Mouse (Mus musculus) heart, embryonic 16.5 days (tissue): ENCODE results near the gene Igfbp4. TPM values are rescaled to one million over a fixed set of nuclear protein-coding genes. Genes with fewer than 3 reads are reported as not detected.

ENCODE experiments used
- ATAC-seq: fragments of 200-750 bp; cut with Nextera tagmentation; replicated peaks from 2 replicates; pipeline ENCODE4 v1.8.0; 2017; ENCODE audit warnings: moderate number of reproducible peaks; ENCODE audit not compliant: insufficient read depth, low FRiP score; ENCODE audit errors: extremely low read depth
- H3K27ac ChIP-seq: fragments of 300-500 bp; sonication (generic); 2 replicates; pipeline ENCODE4 v1.5.1; 2014; ENCODE audit warnings: mild to moderate bottlenecking, low read length, control low read depth, moderate library complexity
- H3K27me3 ChIP-seq: fragments of 300-500 bp; sonication (generic); 2 replicates; pipeline ENCODE4 v1.6.1; 2014; ENCODE audit warnings: low read length, mixed read lengths; ENCODE audit not compliant: control insufficient read depth, insufficient read depth
- H3K36me3 ChIP-seq: fragments of 300-500 bp; sonication (generic); 2 replicates; pipeline ENCODE4 v1.6.1; 2014; ENCODE audit not compliant: control insufficient read depth, insufficient read depth
- H3K4me1 ChIP-seq: fragments of 300-500 bp; sonication (generic); 2 replicates; pipeline ENCODE4 v1.6.1; 2014; ENCODE audit warnings: low read length, mixed read lengths; ENCODE audit not compliant: control insufficient read depth, insufficient read depth
- H3K4me2 ChIP-seq: fragments of 300-500 bp; sonication (generic); 2 replicates; pipeline ENCODE4 v1.6.1; 2014; ENCODE audit warnings: low read depth, mild to moderate bottlenecking, control low read depth, low read length
- H3K4me3 ChIP-seq: fragments of 300-500 bp; sonication (generic); 2 replicates; pipeline ENCODE4 v1.5.1; 2014; ENCODE audit warnings: mild to moderate bottlenecking, control low read depth, low read length
- H3K9ac ChIP-seq: fragments of 300-500 bp; sonication (generic); 2 replicates; pipeline ENCODE4 v1.6.1; 2014; ENCODE audit warnings: low read length, control low read depth
- H3K9me3 ChIP-seq: fragments of 300-500 bp; sonication (generic); replicated peaks from 2 replicates; pipeline ENCODE4 v1.6.1; 2016; ENCODE audit warnings: low read length; ENCODE audit not compliant: control insufficient read depth
- WGBS: fragments of 180-500 bp; shearing (Covaris S2); extraction: QIAGEN DNeasy Blood & Tissue Kit; methylation state at CpG from one replicate; pipeline ENCODE4 v1.1.7; 2014; 5-methylcytosine and 5-hydroxymethylcytosine counted together
- polyA plus RNA-seq: library from polyadenylated mRNA; unstranded; fragments of >200 nt; fragmentation: Nextera tagmentation; extraction: Ambion mirVana; gene quantifications from 2 replicates; pipeline ENCODE4 v1.2.1, GENCODE M21; 2015

The Igfbp4 gene
- polyA plus RNA-seq, 1 experiment from 2014 or later = 377 TPM

DNA sequence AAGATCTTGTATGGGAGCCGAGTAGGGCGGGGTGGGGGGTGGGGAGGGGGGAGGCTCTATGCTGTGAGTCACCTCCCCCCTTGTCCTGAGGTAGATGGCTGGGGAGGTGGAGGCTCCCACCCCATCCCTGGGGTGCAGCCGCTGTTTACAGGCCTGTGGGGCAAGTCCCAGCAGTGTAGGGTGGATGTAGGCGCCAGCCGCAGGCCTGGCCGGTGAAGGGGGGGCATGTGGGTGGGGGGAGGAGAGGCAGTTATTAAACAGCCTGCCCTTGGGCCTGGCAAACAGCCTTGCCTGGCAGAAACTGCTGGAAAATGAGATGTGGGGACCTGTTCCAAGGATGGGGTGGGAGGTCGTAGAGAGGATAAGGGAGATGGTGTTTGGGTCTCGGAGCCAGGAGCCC, 41.1 kb downstream of the Igfbp4 start:
- Histone ChIP-seq H3K9ac (no peak overlapping the region), H3K36me3 (no peaks in the 10 kb centered on the region), H3K27ac (no peak overlapping the region), H3K4me1 (0 out of 2 replicates have a peak, but pooled peaks cover 2% of the 10 kb centered on the region), H3K4me3 (no peak overlapping the region), H3K9me3 (no peaks in the 10 kb centered on the region), H3K27me3 (no peaks in the 10 kb centered on the region), H3K4me2 (no peak overlapping the region)
- no peak for ATAC-seq
- WGBS = 49% methylated on average over 8 of the region's 8 CpGs

DNA sequence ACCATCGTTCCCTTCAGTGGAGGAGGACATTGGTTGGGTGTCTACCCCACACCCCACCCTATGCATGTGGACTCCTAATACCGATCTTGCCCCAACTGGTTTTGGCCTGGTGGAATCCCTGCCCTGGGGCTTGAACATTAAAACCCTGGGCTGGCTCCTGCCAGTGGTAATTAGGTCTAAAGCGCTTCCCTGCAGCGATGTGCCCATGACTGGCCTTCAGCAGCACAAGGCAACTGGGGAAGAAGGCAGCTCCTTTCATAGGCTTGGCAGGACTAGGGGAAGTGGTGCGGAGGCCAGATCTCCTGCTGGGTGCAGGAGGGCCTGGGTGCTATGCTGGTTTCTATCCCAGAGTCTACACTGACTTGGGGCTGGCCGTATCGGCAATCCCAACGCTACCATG, 42.5 kb downstream of the Igfbp4 start:
- no peaks in the 10 kb centered on the region for H3K27me3 ChIP-seq
- H3K9me3 ChIP-seq = no peaks in the 10 kb centered on the region
- no peak overlapping the region for H3K4me3 ChIP-seq
- H3K4me1 ChIP-seq = 0 out of 2 replicates have a peak, but pooled peaks cover 2% of the 10 kb centered on the region
- ATAC-seq = no peak
- WGBS = 87% methylated on average over 8 of the region's 8 CpGs
- H3K9ac ChIP-seq = no peak overlapping the region
- H3K27ac ChIP-seq = no peak overlapping the region
- H3K4me2 ChIP-seq = no peak overlapping the region
- H3K36me3 ChIP-seq = no peaks in the 10 kb centered on the region

DNA sequence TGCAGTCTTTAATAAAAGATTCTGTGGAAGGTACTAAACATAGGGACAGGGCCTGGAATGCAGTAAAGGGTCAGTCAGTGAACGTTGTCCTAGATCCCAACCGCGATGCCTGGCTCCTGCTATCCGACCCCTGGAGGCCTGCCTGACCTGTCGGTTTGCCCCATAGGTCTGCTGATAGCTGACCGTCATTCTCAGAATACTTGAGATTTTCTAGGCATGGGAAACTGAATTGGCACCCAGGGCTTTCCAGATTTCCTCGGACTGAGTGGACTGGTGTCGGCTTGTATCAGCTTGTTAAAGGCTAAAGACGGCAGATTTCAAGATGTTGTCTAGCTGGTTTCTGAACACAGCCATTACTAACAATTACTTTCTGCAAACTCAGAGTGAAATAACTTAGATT, 43.3 kb downstream of the Igfbp4 start:
- H3K9me3 ChIP-seq = no peaks in the 10 kb centered on the region
- no peaks in the 10 kb centered on the region for H3K27me3 ChIP-seq
- no peak overlapping the region for H3K9ac ChIP-seq
- H3K27ac ChIP-seq = no peak overlapping the region
- no peak overlapping the region for H3K4me3 ChIP-seq
- ATAC-seq = no peak
- H3K4me1 ChIP-seq = 0 out of 2 replicates have a peak, but pooled peaks cover 2% of the 10 kb centered on the region
- no peak overlapping the region for H3K4me2 ChIP-seq
- H3K36me3 ChIP-seq = no peaks in the 10 kb centered on the region
- WGBS = 37% methylated on average over 9 of the region's 9 CpGs

GRCm38 (mm10) chr11:99088486-99088885, 47.4 kb downstream of the Igfbp4 start:
- Histone ChIP-seq H3K4me1 (no peaks in the 10 kb centered on the region), H3K27ac (no peak overlapping the region), H3K9me3 (no peaks in the 10 kb centered on the region), H3K4me3 (no peak overlapping the region), H3K27me3 (no peaks in the 10 kb centered on the region), H3K9ac (no peak overlapping the region), H3K4me2 (no peak overlapping the region), H3K36me3 (no peaks in the 10 kb centered on the region)
- no peak for ATAC-seq
- WGBS = 39% methylated on average over 2 of the region's 2 CpGs

DNA sequence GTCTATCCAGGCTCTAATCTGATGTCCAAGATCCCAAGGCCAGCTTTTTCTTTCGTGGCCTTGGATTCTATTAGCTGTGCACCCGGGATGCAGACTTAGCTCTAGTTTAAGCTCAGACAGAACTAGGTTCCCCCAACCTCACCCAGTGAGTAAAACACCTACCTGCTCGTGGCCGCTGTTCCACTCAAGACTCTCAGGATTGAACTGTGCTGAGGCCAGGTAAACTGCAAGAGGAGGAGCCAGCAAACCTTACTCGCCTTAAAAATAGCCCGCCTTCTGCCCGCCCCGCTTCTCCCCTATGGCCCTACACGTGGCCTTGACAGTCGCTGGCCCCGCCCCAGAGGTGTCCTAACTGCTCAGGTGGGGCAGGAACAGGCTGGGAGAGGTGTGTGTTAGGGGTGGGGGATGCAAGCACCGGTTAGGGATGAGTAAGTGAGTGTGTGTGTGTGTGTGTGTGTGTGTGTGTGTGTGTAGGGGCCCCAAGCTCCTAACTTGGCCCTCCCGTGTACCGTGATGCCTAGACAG, 48.1 kb downstream of the Igfbp4 start, which contains the start of gene Tns4:
Gene Tns4 (minus strand): TSS at position 230 of the 525 bp plus-strand sequence.
- 64% methylated on average over 14 of the region's 14 CpGs for WGBS
- H3K9ac ChIP-seq = no peak within 1 kb of the TSS
- H3K27ac ChIP-seq = no peak within 1 kb of the TSS
- H3K36me3 ChIP-seq = no peaks in the 10 kb centered on the region
- H3K4me2 ChIP-seq = no peak within 1 kb of the TSS
- H3K4me3 ChIP-seq = no peak within 1 kb of the TSS
- H3K9me3 ChIP-seq = no peaks in the 10 kb centered on the region
- no peaks in the 10 kb centered on the region for H3K4me1 ChIP-seq
- H3K27me3 ChIP-seq = no peaks in the 10 kb centered on the region
- ATAC-seq = no peak

DNA sequence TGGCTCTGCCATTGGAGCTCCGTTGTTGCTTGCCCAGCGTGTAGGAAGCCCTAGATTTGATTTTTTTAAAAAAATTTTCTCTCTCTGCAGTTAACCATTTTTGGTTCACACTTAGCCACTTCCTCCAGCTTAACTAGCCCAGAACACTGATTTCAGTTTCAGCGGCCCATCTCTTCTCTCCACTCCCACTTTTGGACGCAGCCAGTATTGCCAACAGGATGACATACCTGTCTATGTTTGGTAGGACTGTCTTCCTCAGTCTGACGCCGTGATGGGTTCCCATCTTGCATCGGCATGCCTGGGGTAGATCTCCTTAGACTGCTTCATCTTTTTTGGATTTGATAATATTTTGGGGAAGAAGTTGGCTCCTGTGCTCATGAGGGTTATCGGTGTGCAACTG, 49.3 kb downstream of the Igfbp4 start:
- WGBS = 86% methylated on average over 8 of the region's 8 CpGs
- Histone ChIP-seq H3K9ac (no peak overlapping the region), H3K4me3 (no peak overlapping the region), H3K27ac (no peak overlapping the region), H3K4me2 (no peak overlapping the region), H3K4me1 (no peaks in the 10 kb centered on the region), H3K36me3 (no peaks in the 10 kb centered on the region), H3K27me3 (no peaks in the 10 kb centered on the region), H3K9me3 (peaks cover 3% of the 10 kb centered on the region; the same call in 1 of the 2 replicates)
- no peak for ATAC-seq

GRCm38 (mm10) chr11:99091666-99092065, 50.6 kb downstream of the Igfbp4 start:
- no peak overlapping the region for H3K4me3 ChIP-seq
- peaks cover 3% of the 10 kb centered on the region; the same call in 1 of the 2 replicates for H3K9me3 ChIP-seq
- no peak overlapping the region for H3K27ac ChIP-seq
- ATAC-seq = no peak
- H3K27me3 ChIP-seq = no peaks in the 10 kb centered on the region
- no peak overlapping the region for H3K4me2 ChIP-seq
- 58% methylated on average over 2 of the region's 2 CpGs for WGBS
- H3K36me3 ChIP-seq = no peaks in the 10 kb centered on the region
- H3K9ac ChIP-seq = no peak overlapping the region
- H3K4me1 ChIP-seq = no peaks in the 10 kb centered on the region

- H3K4me3 ChIP-seq = no peak overlapping the region
- no peaks in the 10 kb centered on the region for H3K27me3 ChIP-seq
- no peak overlapping the region for H3K27ac ChIP-seq
- no peak for ATAC-seq
- 78% methylated on average over 7 of the region's 7 CpGs for WGBS
- no peaks in the 10 kb centered on the region for H3K36me3 ChIP-seq
- peaks cover 3% of the 10 kb centered on the region; the same call in 1 of the 2 replicates for H3K9me3 ChIP-seq
- no peak overlapping the region for H3K9ac ChIP-seq
- no peak overlapping the region for H3K4me2 ChIP-seq
- no peaks in the 10 kb centered on the region for H3K4me1 ChIP-seq
These were observed 52.7 kb downstream of the Igfbp4 start for GRCm38 (mm10) chr11:99093740-99094139.

DNA sequence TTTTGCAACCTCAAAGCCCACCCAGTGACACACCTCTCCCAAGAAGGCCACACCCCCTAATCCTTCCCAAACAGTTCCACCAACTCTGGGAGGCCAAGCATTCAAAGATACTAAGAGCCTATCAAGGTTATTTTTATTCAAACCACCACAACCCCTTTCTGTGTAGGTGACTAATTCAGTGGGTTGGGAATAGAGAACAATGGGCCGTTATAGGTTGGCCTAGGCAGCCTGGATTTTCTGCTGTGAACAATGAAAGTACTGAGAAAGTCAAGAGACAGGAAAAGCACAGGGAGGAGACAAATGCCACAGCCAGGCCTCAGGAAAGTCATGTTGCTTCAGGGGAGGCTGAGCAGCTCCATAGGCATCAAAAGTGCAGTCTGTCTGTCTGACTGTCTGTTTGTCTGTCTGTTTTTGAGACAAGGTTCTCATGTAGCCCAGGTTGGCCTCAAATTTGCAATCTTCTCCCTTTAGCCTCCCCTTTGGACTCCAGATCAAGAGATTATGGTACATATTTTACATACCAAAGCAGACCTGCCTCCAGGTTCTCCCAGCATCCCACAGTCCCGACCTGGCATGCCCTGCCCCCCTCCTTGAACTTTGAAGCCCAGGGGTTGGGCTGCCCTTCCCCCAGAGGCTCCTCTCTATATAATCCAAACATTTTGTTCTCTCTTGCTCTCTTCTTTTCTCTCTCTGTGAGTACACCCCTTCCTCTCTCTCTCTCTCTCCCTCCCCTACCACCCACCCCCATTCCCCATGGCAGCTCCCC, 54.0 kb downstream of the Igfbp4 start:
- Histone ChIP-seq H3K27me3 (no peaks in the 10 kb centered on the region), H3K36me3 (no peaks in the 10 kb centered on the region), H3K4me2 (no peak overlapping the region), H3K4me1 (peaks cover 4% of the 10 kb centered on the region), H3K4me3 (no peak overlapping the region), H3K27ac (no peak overlapping the region), H3K9ac (no peak overlapping the region), H3K9me3 (peaks cover 3% of the 10 kb centered on the region; the same call in 1 of the 2 replicates)
- no peak for ATAC-seq
- 57% methylated on average over 2 of the region's 2 CpGs for WGBS
